Mouse (Mus musculus) testis, adult 2 months (tissue): Measurements from ENCODE around the gene Gm36210. TPM values are rescaled to one million over a fixed set of nuclear protein-coding genes. Genes with fewer than 3 reads are reported as not detected.

Source experiments
- H3K27ac ChIP-seq: fragments of 200-500 bp; 2 replicates; pipeline ENCODE4 v1.5.1; 2012; ENCODE audit warnings: low read depth, low read length; ENCODE audit not compliant: control insufficient read depth, insufficient read depth
- H3K27me3 ChIP-seq: fragments of 200-500 bp; 2 replicates; pipeline ENCODE4 v1.6.1; 2012; ENCODE audit warnings: mild to moderate bottlenecking, low read length, moderate library complexity; ENCODE audit not compliant: control insufficient read depth, insufficient read depth
- H3K36me3 ChIP-seq: fragments of 200-500 bp; 2 replicates; pipeline ENCODE4 v1.6.1; 2012; ENCODE audit warnings: mild to moderate bottlenecking, low read length; ENCODE audit not compliant: control insufficient read depth, insufficient read depth
- H3K4me1 ChIP-seq: fragments of 200-500 bp; 2 replicates; pipeline ENCODE4 v1.6.1; 2012; ENCODE audit warnings: low read length; ENCODE audit not compliant: control insufficient read depth, insufficient read depth
- H3K4me3 ChIP-seq: fragments of 200-500 bp; 2 replicates; pipeline ENCODE4 v1.5.1; 2012; ENCODE audit warnings: low read depth, mild to moderate bottlenecking, low read length, moderate library complexity, mixed read lengths; ENCODE audit not compliant: control insufficient read depth
- CTCF ChIP-seq: fragments of 200-500 bp; IDR thresholded peaks from 2 replicates; pipeline ENCODE4 v1.5.1; 2012; ENCODE audit warnings: low read depth, mild to moderate bottlenecking, inconsistent platforms, low read length, moderate library complexity; ENCODE audit not compliant: control insufficient read depth, insufficient read depth, insufficient replicate concordance
- POLR2A ChIP-seq: fragments of 200-500 bp; IDR thresholded peaks from 2 replicates; pipeline ENCODE4 v1.6.1; 2012; ENCODE audit warnings: low read depth, mild to moderate bottlenecking, inconsistent platforms, low read length, moderate library complexity; ENCODE audit not compliant: control insufficient read depth
- polyA plus RNA-seq: library from polyadenylated mRNA; depleted of rRNA; stranded (reverse); fragments of >200 nt; gene quantifications from 2 replicates; pipeline ENCODE4 v1.2.3, GENCODE M21; 2012

Gm36210 gene
- polyA plus RNA-seq, 1 experiment, result 0.79 TPM

DNA sequence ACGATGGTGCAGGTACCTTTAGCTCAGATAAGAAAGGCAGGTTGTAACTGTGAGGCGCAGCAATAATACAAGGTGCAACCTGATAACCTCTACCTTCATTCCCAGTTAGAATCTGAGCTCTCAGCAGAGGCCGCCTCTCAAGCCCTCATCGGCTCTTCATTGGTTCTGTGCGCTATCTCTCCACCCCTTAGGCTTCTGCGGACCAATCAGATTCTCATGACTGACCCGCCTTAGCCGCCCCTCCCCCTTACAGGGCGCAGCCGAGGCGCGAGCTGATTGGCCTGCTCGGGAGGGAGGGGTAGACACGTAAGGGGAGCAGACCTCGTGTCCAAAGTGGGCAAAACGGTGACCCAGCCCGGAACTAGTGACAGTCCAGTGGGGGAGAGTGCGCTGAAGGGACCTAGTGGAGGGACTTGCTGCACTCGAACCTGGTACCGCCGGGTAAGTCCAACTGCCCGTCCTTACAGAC lies 29.5 kb downstream of the Gm36210 start, which contains the start of gene Isoc2a:
Gene Isoc2a (plus strand): TSS at position 401 of the 469 bp plus-strand sequence.
- no peaks in the 10 kb centered on the region for H3K27me3 ChIP-seq
- H3K36me3 ChIP-seq, result no peaks in the 10 kb centered on the region
- H3K4me1 ChIP-seq, result peaks cover 23% of the 10 kb centered on the region
- peak within 1 kb of the TSS; percentile 75 for H3K27ac ChIP-seq
- H3K4me3 ChIP-seq, result peak within 1 kb of the TSS; percentile 83
- TF ChIP-seq POLR2A, result peak; percentile 97
- no peak for TF ChIP-seq CTCF

DNA sequence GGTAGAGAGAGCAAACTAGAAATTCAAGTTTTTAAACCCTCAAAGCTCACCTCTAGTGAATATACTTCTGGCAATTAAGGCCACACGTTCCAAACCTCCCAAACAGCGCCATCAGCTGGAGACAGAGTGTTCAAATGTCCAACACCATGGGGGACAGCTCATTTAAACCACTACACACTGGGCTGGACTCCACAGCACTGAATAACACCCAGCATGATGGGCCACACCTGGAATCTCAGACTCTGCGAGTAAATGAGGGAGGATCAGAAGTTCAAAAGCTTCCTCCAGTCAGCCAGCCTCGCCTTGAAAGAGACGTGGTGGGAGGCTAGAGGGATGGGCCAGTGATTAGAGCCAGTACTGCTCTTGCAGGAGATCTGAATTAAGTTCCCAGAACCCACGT lies 36.2 kb downstream of the Gm36210 start, which contains the start of gene Isoc2b:
Gene Isoc2b (minus strand): TSS at position 126 of the 400 bp plus-strand sequence.
- no peaks in the 10 kb centered on the region for H3K27me3 ChIP-seq
- H3K4me3 ChIP-seq, result no peak within 1 kb of the TSS
- H3K27ac ChIP-seq, result no peak within 1 kb of the TSS
- no peaks in the 10 kb centered on the region for H3K36me3 ChIP-seq
- TF ChIP-seq CTCF (no peak), POLR2A (no peak)
- H3K4me1 ChIP-seq, result peaks cover 11% of the 10 kb centered on the region

DNA sequence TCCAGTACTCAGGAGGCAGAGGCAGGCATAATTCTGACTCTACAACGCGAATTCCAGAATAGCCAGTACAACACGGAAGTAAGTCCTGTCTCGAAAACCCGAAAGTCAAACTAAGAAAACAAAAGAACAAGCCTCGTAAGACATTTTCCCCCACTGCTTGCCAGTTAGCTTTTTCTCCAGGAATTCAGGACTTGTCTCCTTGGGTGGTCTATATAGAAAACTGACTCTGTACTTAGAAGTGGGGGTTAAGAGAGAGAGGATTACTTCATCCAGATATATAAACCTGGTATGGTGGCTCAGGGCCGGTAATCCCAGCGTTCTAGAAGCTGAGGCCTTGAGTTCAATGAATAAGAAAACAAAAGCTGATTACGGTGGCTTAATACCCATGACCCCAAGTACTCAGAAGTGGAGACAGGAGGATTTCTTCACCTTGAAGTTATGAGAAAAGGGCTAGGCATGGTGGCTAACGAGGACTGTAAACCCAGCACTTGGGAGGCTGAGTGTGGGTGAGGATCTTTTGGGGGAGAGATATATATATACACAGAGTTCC lies 39.6 kb downstream of the Gm36210 start:
- TF ChIP-seq POLR2A (no peak), CTCF (no peak)
- peaks cover 11% of the 10 kb centered on the region for H3K4me1 ChIP-seq
- H3K4me3 ChIP-seq, result peak overlapping the region; percentile 95
- H3K36me3 ChIP-seq, result no peaks in the 10 kb centered on the region
- no peaks in the 10 kb centered on the region for H3K27me3 ChIP-seq
- H3K27ac ChIP-seq, result peak overlapping the region; percentile 83

- peak overlapping the region; percentile 83 for H3K27ac ChIP-seq
- no peaks in the 10 kb centered on the region for H3K27me3 ChIP-seq
- H3K36me3 ChIP-seq, result no peaks in the 10 kb centered on the region
- TF ChIP-seq POLR2A (peak; percentile 76), CTCF (no peak)
- H3K4me3 ChIP-seq, result peak overlapping the region; percentile 95
- peaks cover 11% of the 10 kb centered on the region for H3K4me1 ChIP-seq
These were observed 40.5 kb downstream of the Gm36210 start for GRCm38 (mm10) chr7:4865579-4866493.

DNA sequence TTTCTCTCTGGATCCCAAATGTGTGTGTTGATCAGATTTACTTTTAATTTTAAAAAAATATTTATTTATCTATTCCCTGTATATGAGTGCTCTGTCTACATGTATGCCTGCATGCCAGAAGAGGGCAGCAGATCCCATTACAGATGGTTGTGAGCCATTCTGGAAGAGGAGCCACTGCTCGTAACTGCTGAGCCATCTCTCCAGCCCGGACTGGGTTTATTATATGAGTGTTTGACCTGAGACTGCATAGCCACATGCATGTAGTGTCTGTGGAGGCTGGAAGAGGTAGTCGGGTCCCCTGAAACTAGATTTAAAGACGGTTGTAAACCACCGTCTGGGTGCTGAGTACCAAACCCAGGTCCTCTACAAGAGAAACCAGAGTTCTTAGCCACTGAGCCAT lies 41.2 kb downstream of the Gm36210 start:
- H3K27ac ChIP-seq, result peak overlapping the region; percentile 83
- H3K27me3 ChIP-seq, result no peaks in the 10 kb centered on the region
- peak overlapping the region; percentile 95; the same call in 1 of the 2 replicates for H3K4me3 ChIP-seq
- H3K4me1 ChIP-seq, result peaks cover 11% of the 10 kb centered on the region
- H3K36me3 ChIP-seq, result no peaks in the 10 kb centered on the region
- peak; percentile 12; the same call in 1 of the 2 replicates for TF ChIP-seq CTCF
- TF ChIP-seq POLR2A, result no peak

- no peaks in the 10 kb centered on the region for H3K36me3 ChIP-seq
- H3K27me3 ChIP-seq, result no peaks in the 10 kb centered on the region
- H3K4me1 ChIP-seq, result peaks cover 11% of the 10 kb centered on the region
- TF ChIP-seq CTCF, result no peak
- no peak for TF ChIP-seq POLR2A
- no peak overlapping the region for H3K4me3 ChIP-seq
- peak overlapping the region; percentile 65 for H3K27ac ChIP-seq
These were observed 42.0 kb downstream of the Gm36210 start for GRCm38 (mm10) chr7:4864130-4864845.
